Mouse (Mus musculus) brain, embryonic 14.5 days (tissue): Measurements from ENCODE around the gene Tmem151b. TPM values are rescaled to one million over a fixed set of nuclear protein-coding genes. Genes with fewer than 3 reads are reported as not detected.

Experiments
- DNase-seq: peaks from one replicate; pipeline ENCODE4 v3.0.0-alpha.2; 2011; ENCODE audit warnings: low read depth
- CTCF ChIP-seq: fragments of 200-500 bp; IDR thresholded peaks from 2 replicates; pipeline ENCODE4 v1.5.1; 2012; ENCODE audit warnings: inconsistent platforms, mild to moderate bottlenecking, moderate library complexity, borderline replicate concordance; ENCODE audit not compliant: insufficient read depth, insufficient read length; ENCODE audit errors: extremely low read depth
- POLR2A ChIP-seq: fragments of 200-500 bp; IDR thresholded peaks from 2 replicates; pipeline ENCODE4 v1.6.1; 2012; ENCODE audit warnings: mild to moderate bottlenecking, inconsistent platforms, borderline replicate concordance; ENCODE audit not compliant: poor library complexity, insufficient read depth, insufficient read length, severe bottlenecking; ENCODE audit errors: extremely low read depth
- polyA plus RNA-seq: library from polyadenylated mRNA; depleted of rRNA; stranded (reverse); fragments of >200 nt; gene quantifications from 2 replicates; pipeline ENCODE4 v1.2.3, GENCODE M21; 2012

Gene Tmem151b
- polyA plus RNA-seq, 1 experiment: 46.5 TPM

DNA sequence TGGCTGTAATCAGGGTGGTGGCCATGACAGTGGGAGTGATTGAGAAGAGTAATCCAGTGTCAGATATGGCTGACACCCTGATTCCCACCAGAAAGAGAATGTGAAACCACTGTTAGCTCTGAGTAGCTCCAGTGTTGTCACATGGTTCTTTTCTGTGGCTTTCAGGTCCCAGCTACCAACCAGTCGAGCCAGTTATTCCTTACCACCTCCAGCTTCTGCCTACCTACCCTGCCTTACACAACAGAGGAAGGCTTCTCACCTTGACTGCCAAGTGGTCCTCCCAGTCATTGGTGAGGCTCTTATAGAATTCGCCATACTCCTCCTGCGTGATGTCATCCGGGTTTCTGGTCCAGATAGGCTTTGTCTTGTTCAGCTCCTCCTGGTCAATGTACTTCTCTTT, 20.5 kb upstream of the Tmem151b start:
- no peak for DNase-seq
- TF ChIP-seq POLR2A (no peak), CTCF (no peak)

GRCm38 (mm10) chr17:45568990-45569389, 19.5 kb upstream of the Tmem151b start:
- TF ChIP-seq POLR2A (no peak), CTCF (no peak)
- no peak for DNase-seq

- TF ChIP-seq POLR2A (no peak), CTCF (no peak)
- no peak for DNase-seq
Observed at GRCm38 (mm10) chr17:45567162-45567601, 17.7 kb upstream of the Tmem151b start.

- DNase-seq: no peak
- TF ChIP-seq CTCF (no peak), POLR2A (no peak)
Observed at GRCm38 (mm10) chr17:45566360-45567161, 17.1 kb upstream of the Tmem151b start.

- TF ChIP-seq CTCF: no peak
- no peak for TF ChIP-seq POLR2A
- DNase-seq: no peak
Observed at GRCm38 (mm10) chr17:45566031-45566359, 16.5 kb upstream of the Tmem151b start.

- TF ChIP-seq POLR2A: no peak
- DNase-seq: no peak
Observed at GRCm38 (mm10) chr17:45565103-45565502, 15.6 kb upstream of the Tmem151b start.

DNA sequence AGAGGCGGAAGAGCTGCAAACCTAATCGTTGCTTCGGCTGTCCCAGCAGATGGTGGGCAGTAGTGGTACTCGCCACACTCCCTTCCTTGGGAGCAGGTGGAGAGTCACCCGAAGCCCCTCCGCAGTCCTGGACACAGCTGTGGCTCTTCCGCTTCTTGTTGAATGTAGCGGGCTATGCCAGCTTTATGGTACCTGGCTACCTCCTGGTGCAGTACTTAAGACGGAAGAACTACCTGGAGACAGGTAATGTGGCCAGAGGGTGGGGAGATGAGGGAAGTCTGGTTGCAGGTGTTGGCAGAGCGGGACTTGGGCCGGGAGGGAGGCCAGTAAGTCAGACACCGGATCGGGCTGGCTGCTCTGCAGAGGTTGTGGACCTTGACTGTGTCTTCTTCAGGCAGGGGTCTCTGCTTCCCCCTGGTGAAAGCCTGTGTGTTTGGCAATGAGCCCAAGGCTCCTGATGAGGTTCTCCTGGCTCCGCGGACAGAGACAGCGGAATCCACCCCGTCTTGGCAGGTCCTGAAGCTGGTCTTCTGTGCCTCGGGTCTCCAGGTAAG, 15.1 kb upstream of the Tmem151b start:
- no peak for TF ChIP-seq CTCF
- no peak for TF ChIP-seq POLR2A
- no peak for DNase-seq

- DNase-seq: peak; percentile 97
- TF ChIP-seq POLR2A (peak; percentile 83), CTCF (peak; percentile 83)
Observed at GRCm38 (mm10) chr17:45563655-45564530, 14.4 kb upstream of the Tmem151b start, which contains the start of gene Slc35b2. Gene Slc35b2 (plus strand): TSS chr17:45563874.

- TF ChIP-seq CTCF: no peak
- TF ChIP-seq POLR2A: no peak
- no peak for DNase-seq
Observed at GRCm38 (mm10) chr17:45563216-45563615, 13.7 kb upstream of the Tmem151b start.

GRCm38 (mm10) chr17:45559732-45560525, 10.5 kb upstream of the Tmem151b start:
- no peak for DNase-seq
- TF ChIP-seq POLR2A (no peak), CTCF (no peak)

- no peak for DNase-seq
- no peak for TF ChIP-seq POLR2A
- TF ChIP-seq CTCF: no peak
Observed at GRCm38 (mm10) chr17:45557998-45558862, 8.8 kb upstream of the Tmem151b start.

GRCm38 (mm10) chr17:45557246-45557824, 7.9 kb upstream of the Tmem151b start:
- TF ChIP-seq CTCF (no peak), POLR2A (no peak)
- no peak for DNase-seq
